Mouse (Mus musculus) cortical plate, adult 2 months (tissue): ENCODE data around the gene Srrm4.
A peak's percentile ranks its signal among the peaks of the same experiment; 100 is the strongest.

Experiments used
- CTCF ChIP-seq: fragments of 200-500 bp; IDR thresholded peaks from 2 replicates; pipeline ENCODE4 v1.5.1; 2011; ENCODE audit warnings: mild to moderate bottlenecking, control low read depth, low read length; ENCODE audit not compliant: insufficient read depth; ENCODE audit errors: extremely low read depth
- POLR2A ChIP-seq: fragments of 200-500 bp; IDR thresholded peaks from 2 replicates; pipeline ENCODE4 v1.6.1; 2011; ENCODE audit warnings: mild to moderate bottlenecking, low read length, control low read depth; ENCODE audit not compliant: insufficient read depth; ENCODE audit errors: extremely low read depth

DNA sequence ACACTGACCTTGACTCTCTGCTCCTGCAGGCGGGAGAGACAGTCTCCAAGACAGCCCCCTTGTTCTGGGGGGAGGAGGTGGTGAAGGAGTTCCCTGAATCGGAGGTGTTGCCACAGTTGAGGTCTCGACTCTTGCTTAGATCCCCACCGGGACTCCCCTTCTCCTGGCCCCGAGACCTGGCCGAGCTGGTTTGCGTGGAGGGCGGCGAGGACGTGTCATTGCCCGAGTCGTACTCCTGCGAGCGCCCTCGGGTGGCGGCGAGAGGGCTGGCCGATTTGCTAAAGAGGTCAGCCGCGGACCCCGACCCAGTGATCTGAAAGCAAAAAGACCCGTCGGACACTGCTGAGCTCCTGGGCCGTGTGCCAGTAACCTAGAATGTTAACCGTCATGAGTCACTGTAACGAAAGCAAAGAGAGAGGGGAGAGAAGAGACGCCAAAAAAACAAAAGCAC is 138.2 kb downstream of the Srrm4 start:
- TF ChIP-seq POLR2A: no peak
- peak; percentile 24; the same call in 1 of the 2 replicates for TF ChIP-seq CTCF
